Mouse (Mus musculus): Measurements from ENCODE around the gene Zbtb4. TPM values are rescaled to one million over a fixed set of nuclear protein-coding genes. Genes with fewer than 3 reads are reported as not detected.

The Zbtb4 gene
- polyA plus RNA-seq, 1 experiment = 3.0 TPM

- peak overlapping the region; percentile 64 for H3ac ChIP-seq (ENCODE audit: control insufficient read depth, insufficient read length, low read depth)
- TF ChIP-seq CTCF (IDR thresholded peaks at IDR 0.05; ENCODE audit: control insufficient read depth, insufficient read depth, insufficient read length) (no peak), MAX (IDR thresholded peaks at IDR 0.05) (peak; percentile 52), MYOD1 (IDR thresholded peaks at IDR 0.05; ENCODE audit: control insufficient read depth, insufficient read length, low read depth) (peak; percentile 7), CEBPB (IDR thresholded peaks at IDR 0.05; ENCODE audit: low read depth) (peak; percentile 57)
Measured at GRCm38 (mm10) chr11:69758971-69759721, 6.6 kb upstream of the Zbtb4 start.

GRCm38 (mm10) chr11:69760160-69760900 is 5.4 kb upstream of the Zbtb4 start:
- Histone ChIP-seq H3K4me3 (ENCODE audit: insufficient read depth, poor library complexity, severe bottlenecking) (no peak overlapping the region), H3ac (ENCODE audit: control insufficient read depth, insufficient read length, low read depth) (no peak overlapping the region), H3K79me3 (ENCODE audit: low read depth) (peaks cover 29% of the 10 kb centered on the region), H3K27me3 (ENCODE audit: control insufficient read depth, insufficient read depth, insufficient read length) (no peaks in the 10 kb centered on the region), H3K36me3 (ENCODE audit: control insufficient read depth, insufficient read depth) (peaks cover 24% of the 10 kb centered on the region), H3K79me2 (ENCODE audit: control insufficient read depth, insufficient read depth) (peaks cover 29% of the 10 kb centered on the region)
- no peak for TF ChIP-seq MYOD1 (IDR thresholded peaks at IDR 0.05; ENCODE audit: control insufficient read depth, insufficient read length, low read depth)
- TF ChIP-seq CTCF (IDR thresholded peaks at IDR 0.05; ENCODE audit: control insufficient read depth, insufficient read depth, insufficient read length) = no peak
- no peak for TF ChIP-seq CEBPB (IDR thresholded peaks at IDR 0.05; ENCODE audit: low read depth)
- TF ChIP-seq USF1 (IDR thresholded peaks at IDR 0.05; ENCODE audit: low read depth) = no peak
- no peak for TF ChIP-seq FOSL1 (IDR thresholded peaks at IDR 0.05; ENCODE audit: insufficient read depth, low read length, poor library complexity, severe bottlenecking)
- TF ChIP-seq MYOG (IDR thresholded peaks at IDR 0.05; ENCODE audit: control insufficient read depth, extremely low read depth, insufficient read length) = no peak
- TF ChIP-seq MAX (IDR thresholded peaks at IDR 0.05) = no peak

More at GRCm38 (mm10) chr11:69758971-69759721, 6.6 kb upstream of the Zbtb4 start:
- H3K4me3 ChIP-seq (ENCODE audit: insufficient read depth, poor library complexity, severe bottlenecking) = peak overlapping the region; percentile 53
- H3K79me3 ChIP-seq (ENCODE audit: low read depth) = peaks cover 41% of the 10 kb centered on the region
- H3K27me3 ChIP-seq (ENCODE audit: control insufficient read depth, insufficient read depth, insufficient read length) = no peaks in the 10 kb centered on the region
- H3K79me2 ChIP-seq (ENCODE audit: control insufficient read depth, insufficient read depth) = peaks cover 41% of the 10 kb centered on the region
- peaks cover 30% of the 10 kb centered on the region for H3K36me3 ChIP-seq (ENCODE audit: control insufficient read depth, insufficient read depth)

DNA sequence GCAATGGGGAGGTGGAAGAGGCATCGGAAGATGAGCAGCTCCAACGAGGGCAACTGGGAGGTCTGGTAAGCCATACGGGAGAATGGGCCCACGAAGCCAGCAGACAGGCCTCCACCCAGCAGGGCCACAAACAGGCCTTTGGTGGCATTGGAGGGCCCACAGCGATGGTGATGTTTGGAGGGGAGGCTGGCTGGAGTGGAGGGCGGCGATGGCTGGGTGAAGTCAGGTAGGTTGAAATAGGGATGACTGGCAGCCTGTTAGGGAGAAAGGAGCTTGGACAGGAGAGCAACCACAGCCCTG is 4.9 kb upstream of the Zbtb4 start:
- Histone ChIP-seq H3K79me3 (ENCODE audit: low read depth) (peaks cover 23% of the 10 kb centered on the region), H3K36me3 (ENCODE audit: control insufficient read depth, insufficient read depth) (peaks cover 19% of the 10 kb centered on the region), H3ac (ENCODE audit: control insufficient read depth, insufficient read length, low read depth) (no peak overlapping the region), H3K4me3 (ENCODE audit: insufficient read depth, poor library complexity, severe bottlenecking) (no peak overlapping the region), H3K27me3 (ENCODE audit: control insufficient read depth, insufficient read depth, insufficient read length) (no peaks in the 10 kb centered on the region), H3K79me2 (ENCODE audit: control insufficient read depth, insufficient read depth) (peaks cover 24% of the 10 kb centered on the region)
- TF ChIP-seq MAX (IDR thresholded peaks at IDR 0.05) = no peak
- no peak for TF ChIP-seq MYOG (IDR thresholded peaks at IDR 0.05; ENCODE audit: control insufficient read depth, extremely low read depth, insufficient read length)
- no peak for TF ChIP-seq CTCF (IDR thresholded peaks at IDR 0.05; ENCODE audit: control insufficient read depth, insufficient read depth, insufficient read length)
- no peak for TF ChIP-seq CEBPB (IDR thresholded peaks at IDR 0.05; ENCODE audit: low read depth)
- no peak for TF ChIP-seq FOSL1 (IDR thresholded peaks at IDR 0.05; ENCODE audit: insufficient read depth, low read length, poor library complexity, severe bottlenecking)
- no peak for TF ChIP-seq USF1 (IDR thresholded peaks at IDR 0.05; ENCODE audit: low read depth)
- TF ChIP-seq MYOD1 (IDR thresholded peaks at IDR 0.05; ENCODE audit: control insufficient read depth, insufficient read length, low read depth) = no peak

DNA sequence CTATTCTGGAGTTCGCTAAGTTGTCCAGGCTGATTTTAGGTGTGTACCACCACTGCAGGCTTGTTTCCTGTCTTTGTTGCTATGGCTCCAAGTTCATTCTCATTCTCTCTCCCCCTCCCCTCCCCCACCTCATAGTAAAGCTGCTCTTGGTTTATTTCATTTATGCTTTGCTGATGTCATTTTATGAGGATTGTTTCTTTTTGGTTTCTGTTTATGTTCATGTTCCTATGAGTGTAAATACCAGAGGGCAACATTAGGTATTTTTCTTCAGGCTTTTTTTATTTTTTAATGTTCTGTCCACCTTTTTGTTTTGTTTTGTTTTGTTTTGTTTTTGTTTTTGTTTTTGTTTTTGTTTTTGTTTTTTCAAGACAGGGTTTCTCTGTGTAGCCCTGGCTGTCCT is 3.8 kb upstream of the Zbtb4 start, which contains the start of gene Slc35g3:
Gene Slc35g3, minus strand, starts transcription at position 101 of the 400 bp plus-strand sequence.
- TF ChIP-seq CEBPB (IDR thresholded peaks at IDR 0.05; ENCODE audit: low read depth) = no peak
- no peak for TF ChIP-seq FOSL1 (IDR thresholded peaks at IDR 0.05; ENCODE audit: insufficient read depth, low read length, poor library complexity, severe bottlenecking)
- TF ChIP-seq USF1 (IDR thresholded peaks at IDR 0.05; ENCODE audit: low read depth) = no peak
- TF ChIP-seq MYOD1 (IDR thresholded peaks at IDR 0.05; ENCODE audit: control insufficient read depth, insufficient read length, low read depth) = no peak
- no peak for TF ChIP-seq MAX (IDR thresholded peaks at IDR 0.05)
- TF ChIP-seq MYOG (IDR thresholded peaks at IDR 0.05; ENCODE audit: control insufficient read depth, extremely low read depth, insufficient read length) = no peak
- TF ChIP-seq CTCF (IDR thresholded peaks at IDR 0.05; ENCODE audit: control insufficient read depth, insufficient read depth, insufficient read length) = no peak
- Histone ChIP-seq H3ac (ENCODE audit: control insufficient read depth, insufficient read length, low read depth) (no peak within 1 kb of the TSS), H3K36me3 (ENCODE audit: control insufficient read depth, insufficient read depth) (peaks cover 9% of the 10 kb centered on the region), H3K79me3 (ENCODE audit: low read depth) (peaks cover 13% of the 10 kb centered on the region), H3K79me2 (ENCODE audit: control insufficient read depth, insufficient read depth) (peaks cover 14% of the 10 kb centered on the region), H3K4me3 (ENCODE audit: insufficient read depth, poor library complexity, severe bottlenecking) (no peak within 1 kb of the TSS), H3K27me3 (ENCODE audit: control insufficient read depth, insufficient read depth, insufficient read length) (no peaks in the 10 kb centered on the region)

DNA sequence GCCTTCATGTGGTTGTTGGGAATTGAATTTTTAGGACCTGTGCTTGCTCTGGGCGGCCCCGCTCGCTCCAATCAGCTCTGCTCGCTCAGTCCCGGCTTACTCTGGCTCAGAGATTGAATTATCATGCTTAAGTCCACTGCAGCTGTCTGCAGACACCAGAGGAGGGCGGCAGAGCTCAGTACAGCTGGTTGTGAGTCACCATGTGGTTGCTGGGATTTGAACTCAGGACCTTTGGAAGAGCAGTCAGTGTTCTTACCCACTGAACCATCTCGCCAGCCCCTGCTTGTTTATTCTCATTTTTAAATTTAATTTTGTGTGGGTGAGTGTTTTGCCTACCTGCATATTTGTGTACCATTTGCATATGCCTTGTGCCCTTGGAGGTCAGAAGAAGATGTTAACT is 2.2 kb upstream of the Zbtb4 start:
- H3K79me3 ChIP-seq (ENCODE audit: low read depth) = no peaks in the 10 kb centered on the region
- no peaks in the 10 kb centered on the region for H3K79me2 ChIP-seq (ENCODE audit: control insufficient read depth, insufficient read depth)
- no peaks in the 10 kb centered on the region for H3K36me3 ChIP-seq (ENCODE audit: control insufficient read depth, insufficient read depth)
- no peak overlapping the region for H3ac ChIP-seq (ENCODE audit: control insufficient read depth, insufficient read length, low read depth)
- H3K4me3 ChIP-seq (ENCODE audit: insufficient read depth, poor library complexity, severe bottlenecking) = no peak overlapping the region
- TF ChIP-seq MAX (IDR thresholded peaks at IDR 0.05) (no peak), CEBPB (IDR thresholded peaks at IDR 0.05; ENCODE audit: low read depth) (no peak), MYOD1 (IDR thresholded peaks at IDR 0.05; ENCODE audit: control insufficient read depth, insufficient read length, low read depth) (no peak), CTCF (IDR thresholded peaks at IDR 0.05; ENCODE audit: control insufficient read depth, insufficient read depth, insufficient read length) (no peak), USF1 (IDR thresholded peaks at IDR 0.05; ENCODE audit: low read depth) (no peak), MYOG (IDR thresholded peaks at IDR 0.05; ENCODE audit: control insufficient read depth, extremely low read depth, insufficient read length) (no peak), FOSL1 (IDR thresholded peaks at IDR 0.05; ENCODE audit: insufficient read depth, low read length, poor library complexity, severe bottlenecking) (no peak)
- no peaks in the 10 kb centered on the region for H3K27me3 ChIP-seq (ENCODE audit: control insufficient read depth, insufficient read depth, insufficient read length)
